Mouse (Mus musculus): ENCODE data around the gene Krt25. TPM values are rescaled to one million over a fixed set of nuclear protein-coding genes. Genes with fewer than 3 reads are reported as not detected.

Gene Krt25
- total RNA-seq, 2 experiments from 2014 or later = not detected

DNA sequence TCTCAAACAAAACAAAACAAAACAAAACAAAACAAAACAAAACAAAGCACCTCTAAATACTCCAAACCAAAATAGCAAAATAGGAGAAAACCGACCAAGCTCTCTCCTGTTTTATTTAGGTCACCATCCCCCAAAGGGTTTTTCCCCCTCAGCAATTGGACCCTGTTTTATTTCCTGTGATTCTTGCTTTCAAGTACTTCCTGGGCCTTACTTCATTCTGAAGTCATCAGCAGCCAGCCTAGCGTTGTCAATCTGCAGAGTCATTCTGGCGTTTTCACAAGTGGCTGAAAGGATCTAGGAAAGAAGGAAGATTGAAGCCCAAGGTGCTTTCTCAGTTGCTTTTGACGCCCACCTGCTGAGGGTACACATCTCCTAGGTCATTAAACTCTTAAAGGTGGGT, 39.4 kb downstream of the Krt25 start:
- DNase-seq (ENCODE audit: low spot score in 2 of 2) = no peak
- intact Hi-C loops (cut with DNase I) = no loop called here

DNA sequence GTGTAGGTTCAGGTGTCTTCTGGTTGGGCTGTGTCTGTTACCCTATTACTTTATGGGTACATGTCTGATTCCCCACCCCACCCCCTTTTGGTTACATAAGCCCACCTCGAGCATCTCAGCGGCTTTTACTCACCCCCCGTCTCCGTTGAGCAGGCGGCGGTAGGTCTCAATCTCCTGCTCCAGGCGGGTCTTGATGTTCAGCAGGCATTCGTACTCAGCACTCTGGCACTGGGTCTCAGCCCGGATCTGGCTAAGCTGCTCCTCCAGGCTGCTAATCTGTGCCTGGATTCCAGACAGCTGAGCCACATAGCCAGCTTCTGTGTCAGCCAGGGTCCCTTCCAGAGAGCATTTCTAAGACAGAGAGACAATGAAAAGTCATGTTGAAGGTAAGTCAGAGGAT, 41.6 kb downstream of the Krt25 start:
- intact Hi-C loops (cut with DNase I) = no loop called here
- no peak for DNase-seq (ENCODE audit: low spot score in 2 of 2)

DNA sequence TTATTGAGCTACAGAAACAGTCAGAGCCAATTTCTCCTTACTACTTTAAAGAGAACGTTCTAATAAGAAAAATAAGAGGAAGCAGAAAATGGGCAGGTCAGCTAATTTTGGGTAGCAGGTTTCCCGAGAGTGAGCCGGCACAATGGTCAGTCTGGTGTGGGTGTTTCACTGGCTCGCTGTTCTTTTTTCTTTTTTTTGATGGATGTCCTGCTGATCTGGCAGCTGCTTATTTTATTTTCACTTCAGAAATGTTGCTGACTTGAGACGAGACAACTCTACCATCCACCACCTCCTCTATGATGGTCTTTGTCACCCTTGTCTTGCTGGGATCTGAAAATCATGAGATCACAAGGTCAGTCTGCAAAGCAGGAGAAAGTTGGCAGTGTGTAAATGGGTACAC, 42.8 kb downstream of the Krt25 start:
- intact Hi-C loops (cut with DNase I) = no loop called here
- DNase-seq (ENCODE audit: low spot score in 2 of 2) = no peak

DNA sequence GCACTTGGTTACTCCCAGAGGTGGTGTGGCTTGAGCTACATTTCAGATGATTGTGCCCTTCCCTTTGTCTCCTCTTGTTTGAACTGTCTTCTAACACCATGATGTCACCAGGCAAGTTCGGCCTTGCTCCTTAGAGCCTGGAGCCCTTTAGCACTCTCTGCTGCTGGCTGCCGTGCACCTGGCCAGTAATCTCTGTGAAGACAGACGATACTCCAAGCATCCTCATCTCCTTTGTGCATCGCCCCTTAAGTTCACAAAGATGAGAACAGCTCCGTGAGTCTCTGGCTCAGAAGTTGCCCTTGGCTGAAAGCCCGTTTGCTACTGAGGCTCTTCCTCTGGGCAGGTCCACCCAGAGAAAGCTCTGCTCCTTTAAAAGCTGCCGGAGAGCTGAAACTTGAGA, 46.0 kb downstream of the Krt25 start:
- no peak for DNase-seq (ENCODE audit: low spot score in 2 of 2)
- intact Hi-C loops (cut with DNase I) = no loop called here

DNA sequence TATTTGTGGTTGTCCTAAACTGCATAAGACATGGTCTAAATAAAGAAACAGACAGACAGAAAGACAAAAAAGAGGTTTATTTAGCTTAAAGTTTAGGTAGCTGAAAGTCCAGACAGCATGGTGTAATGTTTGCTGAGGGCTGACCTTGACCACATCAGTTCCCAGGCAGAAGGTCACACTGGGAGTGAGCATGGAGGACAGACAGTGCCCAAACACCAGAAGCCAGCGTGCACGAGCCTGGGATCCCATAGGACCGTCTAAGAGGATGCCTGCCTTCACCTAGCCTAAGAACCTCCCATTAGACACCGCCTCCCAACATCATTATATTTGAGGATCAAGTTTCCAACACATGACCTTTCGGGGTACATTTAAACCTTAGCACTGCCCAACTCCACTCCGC, 47.1 kb downstream of the Krt25 start:
- intact Hi-C loops (cut with DNase I) = no loop called here
- DNase-seq (ENCODE audit: low spot score in 2 of 2) = no peak

DNA sequence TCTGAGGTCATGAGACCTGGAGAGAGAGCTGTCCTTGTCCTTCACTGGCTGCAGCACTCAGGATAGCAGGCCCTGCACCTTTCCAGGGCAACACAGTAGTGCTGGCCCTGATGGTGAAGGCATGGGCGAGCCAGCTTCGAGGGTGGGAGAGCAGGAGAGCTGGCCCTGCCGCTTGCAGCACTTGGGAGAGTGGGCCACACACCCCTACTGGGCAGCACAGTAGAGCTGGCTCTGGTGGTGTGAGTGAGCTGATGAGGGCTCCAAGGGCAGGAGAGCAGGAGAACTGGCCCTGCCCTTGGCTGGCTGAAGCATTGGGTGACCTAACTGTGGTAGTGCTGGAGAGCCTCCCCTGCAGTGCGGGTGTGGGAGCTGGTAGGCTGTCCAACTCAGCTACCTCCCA, 50.0 kb downstream of the Krt25 start:
- intact Hi-C loops (cut with DNase I) = no loop called here
- no peak for DNase-seq (ENCODE audit: low spot score in 2 of 2)

DNA sequence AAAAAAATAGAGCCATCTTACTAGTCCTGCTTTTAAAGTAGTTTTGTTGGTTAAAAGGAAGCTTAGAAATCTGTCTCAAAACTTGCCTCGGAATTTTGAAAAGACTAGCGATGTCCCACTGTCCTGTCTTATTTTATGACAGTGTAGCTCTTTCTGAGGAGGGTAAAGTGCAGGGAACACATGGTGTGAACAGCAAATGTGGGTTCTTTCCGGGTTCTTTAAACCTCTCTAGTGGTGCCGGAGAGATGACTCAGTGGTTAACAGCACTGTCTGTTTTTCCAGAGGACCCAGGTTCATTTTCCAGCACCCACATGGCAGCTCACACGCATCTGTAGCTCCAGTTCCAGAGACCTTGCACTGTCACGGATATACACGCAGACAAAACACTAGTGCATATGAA, 53.6 kb downstream of the Krt25 start:
- no peak for DNase-seq (ENCODE audit: low spot score in 2 of 2)
- intact Hi-C loops (cut with DNase I) = no loop called here

DNA sequence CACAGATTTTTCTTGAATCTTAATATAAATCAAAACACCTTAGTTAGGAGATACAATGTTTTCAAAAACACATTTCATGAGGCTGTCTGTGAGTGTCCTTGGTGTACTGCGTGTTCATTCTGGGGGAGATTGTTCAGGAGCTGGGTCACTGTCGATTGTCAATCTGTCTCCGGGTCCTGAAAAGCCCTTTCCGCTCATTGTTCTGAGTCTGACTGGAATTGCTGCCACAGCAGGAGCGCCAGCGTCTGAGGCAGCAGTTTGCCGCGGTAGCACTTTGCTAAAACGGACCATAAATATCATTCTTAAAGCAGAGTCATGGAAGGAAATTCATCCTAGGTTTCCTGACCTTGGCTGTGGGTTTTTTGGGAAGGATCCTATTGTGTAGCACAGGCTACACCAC, 57.0 kb downstream of the Krt25 start:
- intact Hi-C loops (cut with DNase I) = no loop called here
- peak in 1 of 2 experiments; percentile 33 for DNase-seq (ENCODE audit: low spot score in 2 of 2)

Other genes with a start within 250 kb of the Krt25 start
- under 1 TPM; 0.21 to 0.64 TPM for gene Tns4, start 233.6 kb downstream of the Krt25 start, total RNA-seq (2021)
- under 1 TPM in 1 of 2 experiments, not detected in 1; 0.16 TPM for gene Ccr7, start 167.9 kb downstream of the Krt25 start, total RNA-seq (2021)
- gene Smarce1, start 91.9 kb downstream of the Krt25 start, total RNA-seq (2021) = 10 to 100 TPM; 56.0 to 59.7 TPM
- gene Krt222, start 78.9 kb downstream of the Krt25 start, total RNA-seq (2021) = 10 to 100 TPM; 26.3 to 27.0 TPM
- not detected for gene Krt24, start 37.7 kb downstream of the Krt25 start, total RNA-seq (2021)
- not detected for gene Krt26, start 15.0 kb upstream of the Krt25 start, total RNA-seq (2021)
- gene Krt27, start 28.2 kb upstream of the Krt25 start, total RNA-seq (2021) = not detected
- under 1 TPM in 1 of 2 experiments, not detected in 1; 0.34 TPM for gene Krt28, start 52.0 kb upstream of the Krt25 start, total RNA-seq (2021)
- 10 to 100 TPM; 10.6 to 11.7 TPM for gene Krt10, start 66.4 kb upstream of the Krt25 start, total RNA-seq (2021)
- gene Krt12, start 99.3 kb upstream of the Krt25 start, total RNA-seq (2021) = 10 to 100 TPM; 10.3 TPM
- not detected for gene Krt20, start 115.2 kb upstream of the Krt25 start, total RNA-seq (2021)
- not detected for gene Krt23, start 170.2 kb upstream of the Krt25 start, total RNA-seq (2021)
- not detected for gene Krt39, start 198.4 kb upstream of the Krt25 start, total RNA-seq (2021)
- not detected for gene Krt40, start 220.2 kb upstream of the Krt25 start, total RNA-seq (2021)
- gene Krtap3-3, start 227.9 kb upstream of the Krt25 start, total RNA-seq (2021) = not detected
- gene Krtap3-2, start 233.9 kb upstream of the Krt25 start, total RNA-seq (2021) = not detected
- gene Gm11939, start 236.5 kb upstream of the Krt25 start, total RNA-seq (2021) = not detected
- gene Krtap3-1, start 243.7 kb upstream of the Krt25 start, total RNA-seq (2021) = not detected